Mouse (Mus musculus) midbrain, embryonic 11.5 days (tissue): ENCODE data around the gene Nhs. TPM values are rescaled to one million over a fixed set of nuclear protein-coding genes. Genes with fewer than 3 reads are reported as not detected.

ENCODE experiments used
- ATAC-seq: fragments of 200-750 bp; cut with Nextera tagmentation; 2 replicates; pipeline ENCODE4 v1.8.0; 2017; ENCODE audit warnings: moderate TSS enrichment, moderate library complexity; ENCODE audit not compliant: low FRiP score
- DNase-seq: peaks from one replicate; pipeline ENCODE4 v3.0.0; 2015; ENCODE audit warnings: low spot score; ENCODE audit errors: missing footprints
- H3K27ac ChIP-seq: fragments of 300-500 bp; sonication (generic); 2 replicates; pipeline ENCODE4 v1.5.1; 2014; ENCODE audit warnings: low read depth, low read length
- H3K27me3 ChIP-seq: fragments of 300-500 bp; sonication (generic); 2 replicates; pipeline ENCODE4 v1.6.1; 2014; ENCODE audit warnings: mild to moderate bottlenecking, low read length, moderate library complexity, mixed read lengths; ENCODE audit not compliant: control insufficient read depth, insufficient read depth
- H3K36me3 ChIP-seq: fragments of 300-500 bp; sonication (generic); 2 replicates; pipeline ENCODE4 v1.6.1; 2014; ENCODE audit warnings: mild to moderate bottlenecking, low read length, moderate library complexity, mixed read lengths; ENCODE audit not compliant: control insufficient read depth, insufficient read depth
- H3K4me1 ChIP-seq: fragments of 300-500 bp; sonication (generic); 2 replicates; pipeline ENCODE4 v1.6.1; 2014; ENCODE audit warnings: low read length; ENCODE audit not compliant: control insufficient read depth, insufficient read depth
- H3K4me2 ChIP-seq: fragments of 300-500 bp; sonication (generic); 2 replicates; pipeline ENCODE4 v1.6.1; 2014; ENCODE audit warnings: mild to moderate bottlenecking, moderate library complexity
- H3K4me3 ChIP-seq: fragments of 300-500 bp; sonication (generic); 2 replicates; pipeline ENCODE4 v1.5.1; 2014; ENCODE audit warnings: low read depth, low read length
- H3K9ac ChIP-seq: fragments of 300-500 bp; sonication (generic); 2 replicates; pipeline ENCODE4 v1.6.1; 2014; ENCODE audit warnings: low read length
- H3K9me3 ChIP-seq: fragments of 300-500 bp; sonication (generic); 2 replicates; pipeline ENCODE4 v1.6.1; 2016; ENCODE audit warnings: low read length; ENCODE audit not compliant: control insufficient read depth
- WGBS: fragments of 180-500 bp; shearing (Covaris S2); extraction: QIAGEN DNeasy Blood & Tissue Kit; methylation state at CpG from one replicate; pipeline ENCODE4 v1.1.7; 2014; 5-methylcytosine and 5-hydroxymethylcytosine counted together
- polyA plus RNA-seq: library from polyadenylated mRNA; unstranded; fragments of >200 nt; fragmentation: Nextera tagmentation; extraction: Ambion mirVana; gene quantifications from 2 replicates; pipeline ENCODE4 v1.2.1, GENCODE M21; 2014

Nhs gene
- polyA plus RNA-seq, 1 experiment from 2014 or later: 4.4 TPM

- Histone ChIP-seq H3K9me3 (no peaks in the 10 kb centered on the region), H3K4me2 (no peak overlapping the region), H3K9ac (no peak overlapping the region), H3K27me3 (peaks cover 8% of the 10 kb centered on the region; the same call in 1 of the 2 replicates), H3K4me3 (no peak overlapping the region), H3K4me1 (no peaks in the 10 kb centered on the region), H3K36me3 (no peaks in the 10 kb centered on the region), H3K27ac (no peak overlapping the region)
- DNase-seq (no peak), ATAC-seq (no peak)
Measured at GRCm38 (mm10) chrX:162044109-162044508, 115.4 kb downstream of the Nhs start.

DNA sequence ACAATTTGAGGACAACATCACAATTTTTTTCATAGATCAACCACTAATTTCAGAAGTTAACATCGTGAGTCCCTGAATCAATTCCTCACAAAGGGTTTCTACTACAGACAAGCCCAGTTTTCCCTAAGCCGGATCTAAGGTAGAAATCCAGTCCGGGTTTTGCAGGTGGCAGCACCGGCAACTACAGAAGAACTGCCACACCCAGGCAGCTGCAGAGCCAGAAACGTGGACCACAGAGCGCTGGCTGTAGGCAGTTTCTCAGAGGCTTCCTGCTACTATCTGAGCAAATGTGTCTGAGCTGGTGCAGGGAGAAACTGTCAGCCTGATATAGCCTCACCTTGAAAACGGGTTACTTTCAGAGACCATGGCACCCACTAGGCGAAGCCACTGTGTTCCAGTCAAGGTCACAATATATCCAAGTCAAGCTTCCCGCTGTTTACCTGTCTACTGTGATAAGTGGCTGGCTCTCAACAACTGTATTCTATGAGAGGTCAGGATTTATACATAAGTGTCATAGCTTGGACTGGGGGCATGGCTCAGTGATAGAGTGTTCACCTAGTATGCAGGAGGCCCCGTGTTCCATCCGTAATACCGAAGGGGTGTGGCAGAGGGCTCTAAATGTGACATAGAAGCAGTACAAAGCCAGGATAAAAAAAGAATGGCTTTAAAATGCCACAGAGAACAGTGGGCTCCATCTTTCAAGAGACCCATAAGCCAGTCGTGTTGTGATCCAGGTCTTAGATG, 134.1 kb downstream of the Nhs start:
- H3K9ac ChIP-seq: no peak overlapping the region
- DNase-seq: peak; percentile 89
- ATAC-seq: peak; percentile 68; the same call in 1 of the 2 replicates
- H3K4me2 ChIP-seq: 0 out of 2 replicates have a peak overlapping the region, but pooled peaks have one; percentile 9
- peaks cover 29% of the 10 kb centered on the region for H3K27me3 ChIP-seq
- H3K27ac ChIP-seq: no peak overlapping the region
- 39% methylated on average over 13 of the region's 13 CpGs for WGBS
- H3K4me3 ChIP-seq: no peak overlapping the region
- no peaks in the 10 kb centered on the region for H3K36me3 ChIP-seq
- H3K9me3 ChIP-seq: no peaks in the 10 kb centered on the region
- H3K4me1 ChIP-seq: 0 out of 2 replicates have a peak, but pooled peaks cover 2% of the 10 kb centered on the region

DNA sequence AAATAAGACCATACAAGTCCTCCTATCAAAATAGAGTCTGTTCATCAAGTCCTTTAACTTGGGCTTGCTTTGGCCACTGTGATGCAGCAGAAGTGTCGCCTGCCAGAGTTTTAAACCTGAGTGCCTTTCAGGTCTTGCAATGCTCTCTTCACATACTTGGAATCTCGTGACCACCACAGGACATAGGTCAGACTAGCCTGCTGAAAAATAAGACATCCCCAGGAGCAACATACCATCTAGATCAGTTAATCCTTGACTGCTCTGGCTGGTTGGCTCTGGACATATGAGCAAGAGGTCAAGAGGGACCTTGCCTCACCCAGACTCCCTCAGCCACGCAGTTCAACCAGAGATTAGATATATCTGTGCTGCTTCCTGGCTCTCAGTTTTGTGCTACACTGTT, 137.8 kb downstream of the Nhs start:
- H3K9ac ChIP-seq: no peak overlapping the region
- no peak for ATAC-seq
- no peak for DNase-seq
- H3K27me3 ChIP-seq: peaks cover 36% of the 10 kb centered on the region
- H3K9me3 ChIP-seq: no peaks in the 10 kb centered on the region
- H3K36me3 ChIP-seq: no peaks in the 10 kb centered on the region
- peaks cover 2% of the 10 kb centered on the region; the same call in 1 of the 2 replicates for H3K4me1 ChIP-seq
- no peak overlapping the region for H3K4me3 ChIP-seq
- WGBS: 84% methylated on average over 3 of the region's 3 CpGs
- no peak overlapping the region for H3K27ac ChIP-seq
- H3K4me2 ChIP-seq: no peak overlapping the region

DNA sequence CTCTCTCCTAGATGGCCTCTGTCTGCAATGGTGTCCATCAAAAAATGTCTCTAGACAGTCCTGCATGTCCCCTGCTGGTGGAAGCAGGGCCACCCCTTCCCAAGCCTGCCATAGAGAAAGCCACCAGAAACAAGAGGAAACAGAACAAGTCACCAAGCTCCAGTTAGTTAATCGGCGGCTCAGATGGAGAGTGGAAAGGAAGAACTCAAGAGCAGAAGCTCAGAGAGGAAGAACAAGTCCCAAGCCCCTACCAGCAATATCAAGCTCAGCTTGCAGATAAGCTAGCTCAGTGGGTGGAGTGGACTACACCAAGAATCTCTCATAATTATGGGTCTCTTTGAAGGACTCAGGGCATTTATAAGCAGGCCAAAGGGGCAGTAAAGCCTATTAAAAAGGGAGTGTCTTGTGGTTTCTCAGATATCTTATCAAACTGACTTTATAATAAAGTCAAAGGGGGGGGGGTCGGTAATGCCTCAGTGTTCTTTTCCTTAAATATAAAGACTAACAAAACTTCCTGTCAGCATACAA, 139.4 kb downstream of the Nhs start:
- no peak overlapping the region for H3K4me3 ChIP-seq
- ATAC-seq (no peak), DNase-seq (no peak)
- no peaks in the 10 kb centered on the region for H3K9me3 ChIP-seq
- H3K9ac ChIP-seq: no peak overlapping the region
- H3K4me2 ChIP-seq: no peak overlapping the region
- no peak overlapping the region for H3K27ac ChIP-seq
- 85% methylated on average over 3 of the region's 3 CpGs for WGBS
- H3K27me3 ChIP-seq: peaks cover 29% of the 10 kb centered on the region
- H3K4me1 ChIP-seq: no peaks in the 10 kb centered on the region; the same call in 1 of the 2 replicates
- no peaks in the 10 kb centered on the region for H3K36me3 ChIP-seq

DNA sequence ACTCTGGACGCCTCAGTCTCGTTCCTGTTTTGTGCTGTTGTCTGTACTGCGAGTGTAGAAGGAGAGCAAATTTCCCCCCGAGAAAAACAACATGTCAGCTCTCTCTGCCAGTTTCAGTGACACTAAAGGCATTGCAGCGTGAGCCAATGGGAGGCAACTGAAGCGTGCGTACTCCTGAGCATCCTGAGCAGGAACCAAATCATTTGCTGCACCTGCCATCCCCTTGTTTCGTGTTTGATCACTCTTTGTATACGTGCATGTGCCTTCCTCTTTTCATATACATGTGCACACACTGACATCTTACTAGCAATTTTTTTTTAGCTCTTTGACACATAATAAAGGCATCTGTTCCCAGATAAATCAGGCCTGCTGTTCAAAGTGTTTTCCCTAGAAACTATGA, 142.1 kb downstream of the Nhs start:
- Histone ChIP-seq H3K9ac (no peak overlapping the region), H3K4me1 (no peaks in the 10 kb centered on the region; the same call in 1 of the 2 replicates), H3K4me2 (no peak overlapping the region), H3K4me3 (no peak overlapping the region), H3K9me3 (no peaks in the 10 kb centered on the region), H3K27me3 (peaks cover 33% of the 10 kb centered on the region), H3K27ac (no peak overlapping the region), H3K36me3 (no peaks in the 10 kb centered on the region)
- ATAC-seq: no peak
- DNase-seq: no peak
- 53% methylated on average over 9 of the region's 9 CpGs for WGBS

DNA sequence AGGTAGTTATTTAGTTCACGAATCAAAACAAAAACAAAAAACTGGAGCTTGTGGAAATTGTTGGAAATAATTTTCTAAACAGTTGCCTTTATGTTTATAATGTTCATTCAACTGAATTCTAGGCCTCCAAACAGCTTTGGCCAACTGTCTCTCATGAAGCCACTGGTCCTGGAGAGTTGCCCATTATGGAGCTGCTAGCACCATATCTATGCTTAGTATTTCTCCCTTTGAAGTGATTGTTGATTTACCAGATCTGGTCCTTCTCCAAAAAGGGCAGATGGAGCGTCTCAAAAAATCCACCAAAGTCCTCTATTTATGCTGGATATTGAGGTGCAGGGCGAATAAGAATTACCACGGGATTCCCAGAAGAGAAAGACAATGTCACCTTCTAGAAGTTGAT, 147.0 kb downstream of the Nhs start:
- Histone ChIP-seq H3K4me2 (no peak overlapping the region), H3K4me1 (peaks cover 6% of the 10 kb centered on the region), H3K9ac (no peak overlapping the region), H3K36me3 (no peaks in the 10 kb centered on the region), H3K4me3 (no peak overlapping the region), H3K27ac (no peak overlapping the region), H3K9me3 (no peaks in the 10 kb centered on the region), H3K27me3 (peaks cover 21% of the 10 kb centered on the region)
- DNase-seq: no peak
- ATAC-seq: no peak
- WGBS: 91% methylated on average over 4 of the region's 4 CpGs

- Histone ChIP-seq H3K27me3 (peaks cover 25% of the 10 kb centered on the region), H3K4me3 (no peak overlapping the region), H3K4me1 (peaks cover 9% of the 10 kb centered on the region), H3K4me2 (no peak overlapping the region), H3K9me3 (no peaks in the 10 kb centered on the region), H3K36me3 (no peaks in the 10 kb centered on the region), H3K27ac (peak overlapping the region; percentile 81), H3K9ac (no peak overlapping the region)
- ATAC-seq (peak; percentile 93), DNase-seq (peak; percentile 92)
- WGBS: 15% methylated on average over 3 of the region's 3 CpGs
Measured at GRCm38 (mm10) chrX:162009876-162010275, 149.7 kb downstream of the Nhs start.

DNA sequence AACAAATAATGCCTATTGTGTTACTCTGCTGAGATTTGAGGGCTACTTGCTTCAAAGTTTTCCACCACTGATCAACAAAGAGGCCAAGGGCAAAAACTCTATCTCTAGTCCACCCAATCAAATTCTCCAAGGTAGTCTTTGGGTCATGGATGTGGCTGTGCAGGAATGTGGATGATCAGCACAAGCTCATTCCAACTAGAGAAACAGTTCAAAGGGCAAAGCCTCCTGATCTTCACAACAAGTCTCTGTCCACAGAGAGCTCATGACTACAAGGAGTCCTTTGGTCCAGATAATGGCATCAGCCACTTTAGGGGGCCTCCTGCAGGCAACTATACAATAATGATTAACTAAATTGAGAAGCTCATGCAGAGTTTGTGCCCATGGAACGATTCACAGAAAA, 155.7 kb downstream of the Nhs start:
- no peaks in the 10 kb centered on the region for H3K36me3 ChIP-seq
- ATAC-seq (no peak), DNase-seq (no peak)
- WGBS: 38% methylated on average over 1 of the region's 1 CpGs
- H3K27ac ChIP-seq: no peak overlapping the region
- no peak overlapping the region for H3K4me2 ChIP-seq
- no peak overlapping the region for H3K4me3 ChIP-seq
- H3K9ac ChIP-seq: no peak overlapping the region
- peaks cover 10% of the 10 kb centered on the region for H3K27me3 ChIP-seq
- no peaks in the 10 kb centered on the region for H3K9me3 ChIP-seq
- H3K4me1 ChIP-seq: peaks cover 7% of the 10 kb centered on the region; the same call in 1 of the 2 replicates

DNA sequence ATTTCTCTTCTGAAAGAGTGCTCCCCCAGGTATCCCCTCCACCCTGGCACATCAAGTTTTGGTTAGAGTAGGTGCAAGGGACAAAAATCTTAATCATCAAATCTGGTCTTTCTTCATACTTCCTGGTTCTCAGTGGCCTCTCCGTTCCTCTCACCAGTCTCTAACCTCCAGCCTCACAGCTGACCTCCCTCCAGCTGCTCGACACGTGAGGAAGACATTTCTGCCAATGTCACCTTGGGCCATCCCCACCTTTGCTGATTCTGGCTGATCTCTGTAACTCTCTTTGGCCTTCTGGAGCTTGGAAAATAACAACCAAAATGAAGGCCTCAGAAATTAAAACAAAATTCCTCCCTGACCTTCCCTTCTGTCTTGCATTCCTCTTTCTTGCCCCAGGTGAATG, 160.7 kb downstream of the Nhs start:
- peaks cover 11% of the 10 kb centered on the region for H3K4me1 ChIP-seq
- 74% methylated on average over 3 of the region's 3 CpGs for WGBS
- no peaks in the 10 kb centered on the region for H3K36me3 ChIP-seq
- DNase-seq: no peak
- H3K4me3 ChIP-seq: no peak overlapping the region
- peaks cover 18% of the 10 kb centered on the region for H3K27me3 ChIP-seq
- no peak overlapping the region for H3K27ac ChIP-seq
- H3K9ac ChIP-seq: no peak overlapping the region
- H3K4me2 ChIP-seq: no peak overlapping the region
- no peaks in the 10 kb centered on the region for H3K9me3 ChIP-seq
- ATAC-seq: no peak
